Mouse (Mus musculus): ENCODE results near the gene Tmem210. TPM values are rescaled to one million over a fixed set of nuclear protein-coding genes. Genes with fewer than 3 reads are reported as not detected.

Tmem210 gene
- polyA plus RNA-seq (2014; fragmentation: Illumina TruSeq; extraction: RNeasy Lipid Tissue Mini Kit (QIAGEN cat#74804); ENCODE audit: low read depth, low replicate concordance) = not detected

GRCm38 (mm10) chr2:25287927-25288649, at the start of gene Tmem210:
Gene Tmem210 (plus strand): TSS chr2:25288145.

GRCm38 (mm10) chr2:25242101-25242506, 45.8 kb upstream of the Tmem210 start, which contains the start of the genes Rnf208 and Cysrt1:
Gene Rnf208 (plus strand): TSS chr2:25242255.
Gene Cysrt1 (minus strand): TSS chr2:25242452.

GRCm38 (mm10) chr2:25246183-25247072, 41.5 kb upstream of the Tmem210 start, which contains the start of gene AL732309.1:
Gene AL732309.1 (minus strand): TSS chr2:25246863.

DNA sequence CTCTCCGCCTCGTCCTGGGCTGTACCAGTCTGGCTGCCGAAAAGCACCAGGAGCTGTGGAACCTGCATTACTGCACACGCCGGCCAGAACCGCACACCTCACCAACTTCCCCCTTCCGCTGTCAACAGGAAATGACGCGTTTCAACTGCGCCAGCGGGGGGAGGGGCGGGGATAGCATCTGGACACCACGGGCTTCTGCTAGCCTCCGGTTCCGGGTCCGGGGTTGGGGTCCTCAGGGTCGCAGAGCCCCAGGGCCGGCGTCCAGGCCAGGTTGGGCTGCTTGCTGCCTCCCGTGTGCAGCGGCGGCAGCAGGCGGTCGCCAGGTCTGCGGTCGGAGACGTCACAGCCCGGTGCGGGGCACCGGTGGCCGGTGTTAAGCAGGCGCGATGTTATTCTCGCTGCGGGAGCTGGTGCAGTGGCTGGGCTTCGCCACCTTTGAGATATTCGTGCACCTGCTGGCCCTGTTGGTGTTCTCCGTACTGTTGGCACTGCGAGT, 32.6 kb upstream of the Tmem210 start, which contains the start of gene Tmem203:
Gene Tmem203 (plus strand): TSS at position 156 of the 496 bp plus-strand sequence.

DNA sequence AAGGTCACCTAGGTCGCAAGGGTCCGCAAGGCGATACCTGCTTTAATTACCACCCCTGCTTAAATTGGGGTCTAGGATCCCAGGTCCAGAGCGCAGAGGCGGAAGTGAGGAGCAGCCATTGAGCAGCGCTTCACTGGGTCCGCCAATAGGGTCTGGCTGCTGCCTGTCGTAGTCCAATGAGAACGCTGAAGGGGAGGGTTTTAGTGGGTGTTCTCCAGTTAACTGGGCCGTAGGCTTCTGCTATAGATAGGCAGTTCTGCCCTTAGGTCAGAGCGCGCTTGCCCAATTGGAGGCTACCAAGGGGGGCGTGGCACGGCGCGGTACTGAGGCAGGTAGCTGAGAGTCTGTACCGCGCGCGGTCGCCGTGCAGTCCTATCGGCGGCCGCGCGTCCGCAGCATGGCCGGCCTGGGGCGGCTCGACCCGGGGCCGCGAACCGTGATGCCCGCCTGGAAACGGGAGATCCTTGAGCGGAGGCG, 25.6 kb upstream of the Tmem210 start, which contains the start of gene Tprn:
Gene Tprn (plus strand): TSS at position 328 of the 477 bp plus-strand sequence.

GRCm38 (mm10) chr2:25271827-25272511, 16.0 kb upstream of the Tmem210 start, which contains the start of the genes Ssna1 and Anapc2:
Gene Ssna1 (minus strand): TSS chr2:25272438.
Gene Anapc2 (plus strand): TSS chr2:25272478.

DNA sequence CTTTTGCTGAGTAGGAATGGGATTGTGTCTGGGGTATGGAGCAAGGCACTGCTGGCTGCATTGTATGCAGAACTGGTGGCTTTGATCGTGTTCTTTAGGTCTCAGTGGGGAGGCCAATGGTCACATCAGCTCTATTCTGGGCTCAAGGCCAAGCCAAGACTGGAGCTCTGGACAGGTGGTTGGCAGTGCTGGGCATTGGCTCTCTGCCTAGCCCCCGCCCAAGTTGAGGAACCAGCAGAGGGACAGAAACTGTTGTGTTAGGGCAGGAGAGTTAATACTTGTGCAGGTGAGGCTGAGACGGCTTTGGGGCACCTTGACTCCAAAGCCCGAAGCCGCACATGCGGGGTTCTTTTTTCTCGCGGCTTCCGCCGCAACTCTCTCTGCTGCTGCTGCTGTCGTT, 1.7 kb downstream of the Tmem210 start, which contains the start of gene Lrrc26:
Gene Lrrc26 (plus strand): TSS at position 265 of the 400 bp plus-strand sequence.

GRCm38 (mm10) chr2:25318971-25319773, 31.2 kb downstream of the Tmem210 start, which contains the start of gene Grin1:
Gene Grin1 (minus strand): TSS chr2:25319187.

GRCm38 (mm10) chr2:25332286-25333160, 44.6 kb downstream of the Tmem210 start, which contains the start of gene Man1b1:
Gene Man1b1 (plus strand): TSS chr2:25332338.

Other genes with a start within 250 kb of the Tmem210 start
- 27.4 TPM for gene Nsmf, start 233.8 kb upstream of the Tmem210 start, polyA plus RNA-seq (2014; fragmentation: Illumina TruSeq; extraction: RNeasy Lipid Tissue Mini Kit (QIAGEN cat#74804); ENCODE audit: low read depth, low replicate concordance)
- gene Entpd8, start 207.8 kb upstream of the Tmem210 start, polyA plus RNA-seq (2014; fragmentation: Illumina TruSeq; extraction: RNeasy Lipid Tissue Mini Kit (QIAGEN cat#74804); ENCODE audit: low read depth, low replicate concordance) = not detected
- gene Noxa1, start 193.0 kb upstream of the Tmem210 start, polyA plus RNA-seq (2014; fragmentation: Illumina TruSeq; extraction: RNeasy Lipid Tissue Mini Kit (QIAGEN cat#74804); ENCODE audit: low read depth, low replicate concordance) = not detected
- gene Nrarp, start 107.4 kb upstream of the Tmem210 start, polyA plus RNA-seq (2014; fragmentation: Illumina TruSeq; extraction: RNeasy Lipid Tissue Mini Kit (QIAGEN cat#74804); ENCODE audit: low read depth, low replicate concordance) = 9.5 TPM
- 4.8 TPM for gene Tor4a, start 91.3 kb upstream of the Tmem210 start, polyA plus RNA-seq (2014; fragmentation: Illumina TruSeq; extraction: RNeasy Lipid Tissue Mini Kit (QIAGEN cat#74804); ENCODE audit: low read depth, low replicate concordance)
- 34.5 TPM for gene Nelfb, start 76.7 kb upstream of the Tmem210 start, polyA plus RNA-seq (2014; fragmentation: Illumina TruSeq; extraction: RNeasy Lipid Tissue Mini Kit (QIAGEN cat#74804); ENCODE audit: low read depth, low replicate concordance)
- gene Stpg3, start 73.5 kb upstream of the Tmem210 start, polyA plus RNA-seq (2014; fragmentation: Illumina TruSeq; extraction: RNeasy Lipid Tissue Mini Kit (QIAGEN cat#74804); ENCODE audit: low read depth, low replicate concordance) = not detected
- not detected for gene Fam166a, start 69.4 kb upstream of the Tmem210 start, polyA plus RNA-seq (2014; fragmentation: Illumina TruSeq; extraction: RNeasy Lipid Tissue Mini Kit (QIAGEN cat#74804); ENCODE audit: low read depth, low replicate concordance)
- gene Tubb4b, start 63.4 kb upstream of the Tmem210 start, polyA plus RNA-seq (2014; fragmentation: Illumina TruSeq; extraction: RNeasy Lipid Tissue Mini Kit (QIAGEN cat#74804); ENCODE audit: low read depth, low replicate concordance) = 275 TPM
- gene Slc34a3, start 53.8 kb upstream of the Tmem210 start, polyA plus RNA-seq (2014; fragmentation: Illumina TruSeq; extraction: RNeasy Lipid Tissue Mini Kit (QIAGEN cat#74804); ENCODE audit: low read depth, low replicate concordance) = not detected
- gene Rnf224, start 51.4 kb upstream of the Tmem210 start, polyA plus RNA-seq (2014; fragmentation: Illumina TruSeq; extraction: RNeasy Lipid Tissue Mini Kit (QIAGEN cat#74804); ENCODE audit: low read depth, low replicate concordance) = not detected
- gene Rnf208, start 45.9 kb upstream of the Tmem210 start, polyA plus RNA-seq (2014; fragmentation: Illumina TruSeq; extraction: RNeasy Lipid Tissue Mini Kit (QIAGEN cat#74804); ENCODE audit: low read depth, low replicate concordance) = not detected
- gene Cysrt1, start 45.7 kb upstream of the Tmem210 start, polyA plus RNA-seq (2014; fragmentation: Illumina TruSeq; extraction: RNeasy Lipid Tissue Mini Kit (QIAGEN cat#74804); ENCODE audit: low read depth, low replicate concordance) = not detected
- gene AL732309.1, start 41.3 kb upstream of the Tmem210 start, polyA plus RNA-seq (2014; fragmentation: Illumina TruSeq; extraction: RNeasy Lipid Tissue Mini Kit (QIAGEN cat#74804); ENCODE audit: low read depth, low replicate concordance) = 6.4 TPM
- gene Tmem203, start 32.7 kb upstream of the Tmem210 start, polyA plus RNA-seq (2014; fragmentation: Illumina TruSeq; extraction: RNeasy Lipid Tissue Mini Kit (QIAGEN cat#74804); ENCODE audit: low read depth, low replicate concordance) = 9.8 TPM
- gene Tprn, start 25.5 kb upstream of the Tmem210 start, polyA plus RNA-seq (2014; fragmentation: Illumina TruSeq; extraction: RNeasy Lipid Tissue Mini Kit (QIAGEN cat#74804); ENCODE audit: low read depth, low replicate concordance) = 3.3 TPM
- 49.1 TPM for gene Ssna1, start 15.7 kb upstream of the Tmem210 start, polyA plus RNA-seq (2014; fragmentation: Illumina TruSeq; extraction: RNeasy Lipid Tissue Mini Kit (QIAGEN cat#74804); ENCODE audit: low read depth, low replicate concordance)
- 42.7 TPM for gene Anapc2, start 15.7 kb upstream of the Tmem210 start, polyA plus RNA-seq (2014; fragmentation: Illumina TruSeq; extraction: RNeasy Lipid Tissue Mini Kit (QIAGEN cat#74804); ENCODE audit: low read depth, low replicate concordance)
- not detected for gene Lrrc26, start 1.8 kb downstream of the Tmem210 start, polyA plus RNA-seq (2014; fragmentation: Illumina TruSeq; extraction: RNeasy Lipid Tissue Mini Kit (QIAGEN cat#74804); ENCODE audit: low read depth, low replicate concordance)
- gene Grin1, start 31.0 kb downstream of the Tmem210 start, polyA plus RNA-seq (2014; fragmentation: Illumina TruSeq; extraction: RNeasy Lipid Tissue Mini Kit (QIAGEN cat#74804); ENCODE audit: low read depth, low replicate concordance) = not detected
- gene Man1b1, start 44.2 kb downstream of the Tmem210 start, polyA plus RNA-seq (2014; fragmentation: Illumina TruSeq; extraction: RNeasy Lipid Tissue Mini Kit (QIAGEN cat#74804); ENCODE audit: low read depth, low replicate concordance) = 21.4 TPM
- gene Dpp7, start 68.2 kb downstream of the Tmem210 start, polyA plus RNA-seq (2014; fragmentation: Illumina TruSeq; extraction: RNeasy Lipid Tissue Mini Kit (QIAGEN cat#74804); ENCODE audit: low read depth, low replicate concordance) = 6.7 TPM
- 8.8 TPM for gene Uap1l1, start 77.5 kb downstream of the Tmem210 start, polyA plus RNA-seq (2014; fragmentation: Illumina TruSeq; extraction: RNeasy Lipid Tissue Mini Kit (QIAGEN cat#74804); ENCODE audit: low read depth, low replicate concordance)
- gene Sapcd2, start 84.2 kb downstream of the Tmem210 start, polyA plus RNA-seq (2014; fragmentation: Illumina TruSeq; extraction: RNeasy Lipid Tissue Mini Kit (QIAGEN cat#74804); ENCODE audit: low read depth, low replicate concordance) = not detected
- 16.2 TPM for gene Entpd2, start 107.7 kb downstream of the Tmem210 start, polyA plus RNA-seq (2014; fragmentation: Illumina TruSeq; extraction: RNeasy Lipid Tissue Mini Kit (QIAGEN cat#74804); ENCODE audit: low read depth, low replicate concordance)
- gene Npdc1, start 111.2 kb downstream of the Tmem210 start, polyA plus RNA-seq (2014; fragmentation: Illumina TruSeq; extraction: RNeasy Lipid Tissue Mini Kit (QIAGEN cat#74804); ENCODE audit: low read depth, low replicate concordance) = 36.7 TPM
- not detected for gene Fut7, start 135.1 kb downstream of the Tmem210 start, polyA plus RNA-seq (2014; fragmentation: Illumina TruSeq; extraction: RNeasy Lipid Tissue Mini Kit (QIAGEN cat#74804); ENCODE audit: low read depth, low replicate concordance)
- gene Abca2, start 140.6 kb downstream of the Tmem210 start, polyA plus RNA-seq (2014; fragmentation: Illumina TruSeq; extraction: RNeasy Lipid Tissue Mini Kit (QIAGEN cat#74804); ENCODE audit: low read depth, low replicate concordance) = 33.3 TPM
- 1.3 TPM for gene Clic3, start 168.7 kb downstream of the Tmem210 start, polyA plus RNA-seq (2014; fragmentation: Illumina TruSeq; extraction: RNeasy Lipid Tissue Mini Kit (QIAGEN cat#74804); ENCODE audit: low read depth, low replicate concordance)
- gene Paxx, start 172.9 kb downstream of the Tmem210 start, polyA plus RNA-seq (2014; fragmentation: Illumina TruSeq; extraction: RNeasy Lipid Tissue Mini Kit (QIAGEN cat#74804); ENCODE audit: low read depth, low replicate concordance) = 27.9 TPM
- 1,706 TPM for gene Ptgds, start 181.9 kb downstream of the Tmem210 start, polyA plus RNA-seq (2014; fragmentation: Illumina TruSeq; extraction: RNeasy Lipid Tissue Mini Kit (QIAGEN cat#74804); ENCODE audit: low read depth, low replicate concordance)
- gene Lcn12, start 205.8 kb downstream of the Tmem210 start, polyA plus RNA-seq (2014; fragmentation: Illumina TruSeq; extraction: RNeasy Lipid Tissue Mini Kit (QIAGEN cat#74804); ENCODE audit: low read depth, low replicate concordance) = not detected
- gene Fbxw5, start 212.6 kb downstream of the Tmem210 start, polyA plus RNA-seq (2014; fragmentation: Illumina TruSeq; extraction: RNeasy Lipid Tissue Mini Kit (QIAGEN cat#74804); ENCODE audit: low read depth, low replicate concordance) = 77.7 TPM
- 4.2 TPM for gene C8g, start 213.6 kb downstream of the Tmem210 start, polyA plus RNA-seq (2014; fragmentation: Illumina TruSeq; extraction: RNeasy Lipid Tissue Mini Kit (QIAGEN cat#74804); ENCODE audit: low read depth, low replicate concordance)